Mouse (Mus musculus): ENCODE data around the gene Pip4k2a. TPM values are rescaled to one million over a fixed set of nuclear protein-coding genes. Genes with fewer than 3 reads are reported as not detected.

Gene Pip4k2a
- polyA plus RNA-seq, 1 experiment: 8.7 TPM

DNA sequence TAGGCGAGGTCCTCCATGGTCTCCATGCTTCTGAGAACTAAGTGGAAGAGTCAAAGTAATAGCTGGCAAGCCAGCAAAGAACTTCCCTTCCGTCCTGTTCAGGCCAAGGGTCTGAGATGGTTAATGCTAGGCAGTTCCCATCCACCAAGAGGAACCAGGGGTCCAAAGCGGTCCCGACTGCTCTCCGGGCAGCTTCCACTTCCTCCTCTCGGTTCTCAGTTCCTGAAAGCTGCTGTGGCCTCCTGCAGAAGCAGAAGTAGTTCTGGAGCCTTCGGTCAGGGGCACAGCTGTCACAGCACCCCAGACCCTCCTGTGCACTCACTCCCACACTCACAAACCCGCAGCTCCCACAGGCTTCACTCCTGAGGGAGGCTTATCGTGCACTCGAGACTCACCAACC is 6.9 kb upstream of the Pip4k2a start:
- no peaks in the 10 kb centered on the region for H3K27me3 ChIP-seq (ENCODE audit: control insufficient read depth, insufficient read depth, insufficient read length)

DNA sequence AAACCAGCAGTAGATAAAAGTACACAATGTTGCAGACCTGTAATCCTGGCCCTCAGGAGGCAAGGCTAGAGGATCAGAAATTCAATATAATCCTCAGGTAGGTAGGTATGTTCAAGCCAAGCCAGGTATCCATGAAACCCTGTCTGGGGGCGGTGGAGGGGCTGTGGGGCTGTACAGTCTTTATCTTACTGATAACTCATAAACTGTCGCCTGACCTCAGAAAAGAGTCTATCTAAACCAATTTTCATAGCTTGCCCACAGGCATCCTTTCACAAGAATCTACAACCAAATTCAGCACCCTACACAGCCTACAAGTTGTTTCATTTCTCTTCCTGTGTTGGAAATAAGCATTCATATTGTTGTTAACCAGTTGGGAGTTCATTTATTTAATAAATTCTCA is 1.5 kb upstream of the Pip4k2a start:
- peaks cover 7% of the 10 kb centered on the region for H3K79me3 ChIP-seq (ENCODE audit: low read depth)
- TF ChIP-seq MYOD1 (IDR thresholded peaks at IDR 0.05; ENCODE audit: control insufficient read depth, insufficient read length, low read depth) (no peak), CEBPB (IDR thresholded peaks at IDR 0.05; ENCODE audit: low read depth) (no peak), CTCF (IDR thresholded peaks at IDR 0.05; ENCODE audit: control insufficient read depth, insufficient read depth, insufficient read length) (no peak), MAX (IDR thresholded peaks at IDR 0.05) (no peak), MYOG (IDR thresholded peaks at IDR 0.05; ENCODE audit: control insufficient read depth, extremely low read depth, insufficient read length) (no peak), FOSL1 (IDR thresholded peaks at IDR 0.05; ENCODE audit: insufficient read depth, low read length, poor library complexity, severe bottlenecking) (no peak), USF1 (IDR thresholded peaks at IDR 0.05; ENCODE audit: low read depth) (no peak)
- H3ac ChIP-seq (ENCODE audit: control insufficient read depth, insufficient read length, low read depth): no peak overlapping the region
- peaks cover 32% of the 10 kb centered on the region for H3K79me2 ChIP-seq (ENCODE audit: control insufficient read depth, insufficient read depth)
- H3K36me3 ChIP-seq (ENCODE audit: control insufficient read depth, insufficient read depth): no peaks in the 10 kb centered on the region
- no peak overlapping the region for H3K4me3 ChIP-seq (ENCODE audit: insufficient read depth, poor library complexity, severe bottlenecking)
- H3K27me3 ChIP-seq (ENCODE audit: control insufficient read depth, insufficient read depth, insufficient read length): no peaks in the 10 kb centered on the region

More for the DNA sequence above, 6.9 kb upstream of the Pip4k2a start:
- H3ac ChIP-seq (ENCODE audit: control insufficient read depth, insufficient read length, low read depth): no peak overlapping the region
- no peak overlapping the region for H3K4me3 ChIP-seq (ENCODE audit: insufficient read depth, poor library complexity, severe bottlenecking)
- TF ChIP-seq CEBPB (IDR thresholded peaks at IDR 0.05; ENCODE audit: low read depth): no peak
- TF ChIP-seq CTCF (IDR thresholded peaks at IDR 0.05; ENCODE audit: control insufficient read depth, insufficient read depth, insufficient read length): no peak
- no peak for TF ChIP-seq USF1 (IDR thresholded peaks at IDR 0.05; ENCODE audit: low read depth)
- TF ChIP-seq MYOD1 (IDR thresholded peaks at IDR 0.05; ENCODE audit: control insufficient read depth, insufficient read length, low read depth): no peak
- no peak for TF ChIP-seq MYOG (IDR thresholded peaks at IDR 0.05; ENCODE audit: control insufficient read depth, extremely low read depth, insufficient read length)
- TF ChIP-seq FOSL1 (IDR thresholded peaks at IDR 0.05; ENCODE audit: insufficient read depth, low read length, poor library complexity, severe bottlenecking): no peak
- TF ChIP-seq MAX (IDR thresholded peaks at IDR 0.05): no peak
- no peaks in the 10 kb centered on the region for H3K79me3 ChIP-seq (ENCODE audit: low read depth)
- H3K79me2 ChIP-seq (ENCODE audit: control insufficient read depth, insufficient read depth): no peaks in the 10 kb centered on the region
- H3K36me3 ChIP-seq (ENCODE audit: control insufficient read depth, insufficient read depth): no peaks in the 10 kb centered on the region

DNA sequence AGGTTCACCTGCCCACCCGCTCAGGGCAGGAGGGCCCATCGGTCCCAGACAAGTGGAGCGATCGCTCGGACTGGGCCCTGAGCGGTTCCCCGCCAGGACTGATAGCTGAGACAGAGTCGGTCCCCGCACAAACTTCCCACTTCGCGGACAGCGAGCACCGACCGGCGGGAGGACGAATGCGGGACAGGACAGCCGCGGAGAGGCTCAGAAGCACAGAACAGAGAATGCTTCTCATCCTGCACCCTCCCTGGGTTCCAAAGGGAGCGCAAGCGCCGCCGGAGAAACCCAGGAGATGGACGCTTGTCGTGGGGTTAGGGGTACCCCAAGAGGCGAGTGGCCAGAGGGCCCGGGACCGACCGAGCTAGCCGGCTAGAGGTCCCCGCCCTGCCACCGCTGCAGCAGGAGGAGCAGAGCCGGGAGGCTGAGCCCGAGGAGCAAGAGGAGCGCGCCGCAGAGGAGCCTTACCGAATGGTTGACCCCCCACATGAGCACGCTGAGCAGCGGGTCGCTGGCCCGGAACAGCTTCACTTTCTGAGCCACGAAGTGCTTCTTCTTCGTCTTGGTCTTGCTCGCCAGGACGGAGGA is 447 bp downstream of the Pip4k2a start:
- Histone ChIP-seq H3ac (ENCODE audit: control insufficient read depth, insufficient read length, low read depth) (peak overlapping the region; percentile 82), H3K79me2 (ENCODE audit: control insufficient read depth, insufficient read depth) (peaks cover 45% of the 10 kb centered on the region), H3K36me3 (ENCODE audit: control insufficient read depth, insufficient read depth) (no peaks in the 10 kb centered on the region), H3K4me3 (ENCODE audit: insufficient read depth, poor library complexity, severe bottlenecking) (peak overlapping the region; percentile 85), H3K79me3 (ENCODE audit: low read depth) (peaks cover 12% of the 10 kb centered on the region), H3K27me3 (ENCODE audit: control insufficient read depth, insufficient read depth, insufficient read length) (no peaks in the 10 kb centered on the region)
- TF ChIP-seq MYOG (IDR thresholded peaks at IDR 0.05; ENCODE audit: control insufficient read depth, extremely low read depth, insufficient read length): no peak
- no peak for TF ChIP-seq CEBPB (IDR thresholded peaks at IDR 0.05; ENCODE audit: low read depth)
- TF ChIP-seq CTCF (IDR thresholded peaks at IDR 0.05; ENCODE audit: control insufficient read depth, insufficient read depth, insufficient read length): no peak
- no peak for TF ChIP-seq MAX (IDR thresholded peaks at IDR 0.05)
- no peak for TF ChIP-seq USF1 (IDR thresholded peaks at IDR 0.05; ENCODE audit: low read depth)
- no peak for TF ChIP-seq MYOD1 (IDR thresholded peaks at IDR 0.05; ENCODE audit: control insufficient read depth, insufficient read length, low read depth)
- TF ChIP-seq FOSL1 (IDR thresholded peaks at IDR 0.05; ENCODE audit: insufficient read depth, low read length, poor library complexity, severe bottlenecking): no peak

DNA sequence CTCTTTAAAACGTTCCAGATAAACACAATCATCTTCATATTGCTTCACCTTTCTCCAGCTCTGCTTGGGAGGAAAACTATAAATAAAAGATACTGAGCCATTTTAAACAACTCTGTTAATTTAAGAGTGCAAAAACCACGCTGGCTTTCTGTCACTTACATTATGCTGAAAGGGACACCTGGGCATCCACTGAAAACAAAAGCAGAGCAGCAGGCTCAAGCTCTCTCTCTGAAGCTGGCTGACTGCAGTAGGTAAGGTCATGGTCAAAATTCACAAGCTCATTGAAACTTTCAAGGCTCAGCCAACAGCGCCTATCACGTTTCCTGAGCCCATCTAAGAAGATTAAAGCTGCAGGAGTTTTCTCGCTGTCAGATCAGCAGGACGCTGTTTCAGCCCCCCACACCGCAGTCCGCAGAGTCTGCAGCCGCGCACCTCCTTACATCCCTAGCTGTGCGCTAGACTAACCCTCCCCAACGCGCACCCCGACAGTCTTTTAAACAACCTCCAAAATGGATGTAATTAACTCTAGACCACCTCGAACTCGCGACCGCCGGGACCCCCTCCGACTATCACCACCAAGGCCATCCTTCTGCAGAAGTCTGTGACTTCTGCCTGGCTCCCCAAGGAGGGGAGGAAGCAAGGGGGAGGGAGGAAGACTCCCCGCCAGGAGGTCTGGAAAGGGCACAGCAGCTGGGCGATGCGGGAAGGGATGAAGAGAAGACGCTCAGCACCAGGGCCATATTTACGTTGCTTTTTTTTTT is 1.3 kb downstream of the Pip4k2a start:
- H3K27me3 ChIP-seq (ENCODE audit: control insufficient read depth, insufficient read depth, insufficient read length): no peaks in the 10 kb centered on the region
- no peaks in the 10 kb centered on the region for H3K36me3 ChIP-seq (ENCODE audit: control insufficient read depth, insufficient read depth)
- peak overlapping the region; percentile 85 for H3K4me3 ChIP-seq (ENCODE audit: insufficient read depth, poor library complexity, severe bottlenecking)
- H3K79me3 ChIP-seq (ENCODE audit: low read depth): peaks cover 16% of the 10 kb centered on the region
- H3K79me2 ChIP-seq (ENCODE audit: control insufficient read depth, insufficient read depth): peaks cover 50% of the 10 kb centered on the region
- H3ac ChIP-seq (ENCODE audit: control insufficient read depth, insufficient read length, low read depth): peak overlapping the region; percentile 25
- no peak for TF ChIP-seq MYOG (IDR thresholded peaks at IDR 0.05; ENCODE audit: control insufficient read depth, extremely low read depth, insufficient read length)
- TF ChIP-seq FOSL1 (IDR thresholded peaks at IDR 0.05; ENCODE audit: insufficient read depth, low read length, poor library complexity, severe bottlenecking): no peak
- no peak for TF ChIP-seq MYOD1 (IDR thresholded peaks at IDR 0.05; ENCODE audit: control insufficient read depth, insufficient read length, low read depth)
- TF ChIP-seq USF1 (IDR thresholded peaks at IDR 0.05; ENCODE audit: low read depth): no peak
- TF ChIP-seq MAX (IDR thresholded peaks at IDR 0.05): no peak
- no peak for TF ChIP-seq CTCF (IDR thresholded peaks at IDR 0.05; ENCODE audit: control insufficient read depth, insufficient read depth, insufficient read length)
- TF ChIP-seq CEBPB (IDR thresholded peaks at IDR 0.05; ENCODE audit: low read depth): no peak

DNA sequence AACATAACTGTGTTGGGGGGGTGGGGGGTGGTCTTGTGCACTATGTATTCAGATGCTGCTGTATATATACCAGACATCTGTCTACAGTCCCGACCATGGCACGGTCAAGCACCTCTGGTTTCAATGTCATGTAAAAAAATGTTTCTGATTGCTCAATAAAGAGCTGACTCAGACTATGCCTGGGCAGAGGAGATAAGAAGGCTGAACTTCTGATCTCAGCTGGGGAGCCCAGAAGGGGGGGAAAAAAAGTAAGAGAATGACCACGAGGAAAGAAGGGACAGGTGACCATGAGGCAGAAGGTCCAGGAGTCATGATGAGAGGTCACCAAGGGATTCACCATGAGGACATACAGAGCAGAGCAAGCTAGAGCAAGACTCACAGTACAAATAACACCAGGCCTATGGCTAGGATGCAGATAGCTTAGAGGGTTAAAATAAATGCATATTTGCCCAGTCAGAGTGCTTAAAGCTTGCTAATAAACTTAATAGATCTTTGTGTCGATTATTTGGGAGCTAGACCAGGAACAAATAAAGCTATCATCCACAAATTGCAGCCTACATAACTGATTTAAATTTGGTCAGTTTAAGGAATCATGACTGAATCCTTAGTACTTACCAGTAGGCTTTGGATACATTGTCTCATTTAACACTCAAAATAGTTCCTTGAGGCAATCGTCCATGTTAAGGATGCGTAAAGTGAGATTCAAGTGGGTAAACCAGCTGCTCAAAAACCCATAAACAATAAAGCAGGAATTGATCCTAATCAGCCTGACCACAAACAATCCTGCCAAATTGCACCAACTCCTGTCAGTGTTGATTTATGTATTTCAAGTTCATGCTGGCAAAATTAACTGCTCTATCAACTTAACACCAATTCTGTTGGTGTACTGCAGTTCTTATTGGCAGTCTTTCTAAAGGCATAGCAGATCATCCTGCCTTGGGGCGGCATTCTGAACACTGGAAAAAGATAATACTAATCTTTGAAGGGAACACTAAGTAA is 5.1 kb downstream of the Pip4k2a start:
- no peak overlapping the region for H3ac ChIP-seq (ENCODE audit: control insufficient read depth, insufficient read length, low read depth)
- H3K4me3 ChIP-seq (ENCODE audit: insufficient read depth, poor library complexity, severe bottlenecking): no peak overlapping the region
- H3K27me3 ChIP-seq (ENCODE audit: control insufficient read depth, insufficient read depth, insufficient read length): no peaks in the 10 kb centered on the region
- no peak for TF ChIP-seq FOSL1 (IDR thresholded peaks at IDR 0.05; ENCODE audit: insufficient read depth, low read length, poor library complexity, severe bottlenecking)
- no peak for TF ChIP-seq MYOG (IDR thresholded peaks at IDR 0.05; ENCODE audit: control insufficient read depth, extremely low read depth, insufficient read length)
- TF ChIP-seq MYOD1 (IDR thresholded peaks at IDR 0.05; ENCODE audit: control insufficient read depth, insufficient read length, low read depth): peak; percentile 52
- peak; percentile 94 for TF ChIP-seq CEBPB (IDR thresholded peaks at IDR 0.05; ENCODE audit: low read depth)
- no peak for TF ChIP-seq MAX (IDR thresholded peaks at IDR 0.05)
- TF ChIP-seq USF1 (IDR thresholded peaks at IDR 0.05; ENCODE audit: low read depth): no peak
- H3K79me2 ChIP-seq (ENCODE audit: control insufficient read depth, insufficient read depth): peaks cover 71% of the 10 kb centered on the region
- H3K36me3 ChIP-seq (ENCODE audit: control insufficient read depth, insufficient read depth): no peaks in the 10 kb centered on the region
- H3K79me3 ChIP-seq (ENCODE audit: low read depth): peaks cover 32% of the 10 kb centered on the region

Measured in C2C12 (cell line).